Mouse (Mus musculus) heart, adult 10 weeks (tissue): ENCODE data around the gene Mif4gd. TPM values are rescaled to one million over a fixed set of nuclear protein-coding genes. Genes with fewer than 3 reads are reported as not detected.

Experiments used
- polyA plus RNA-seq: library from polyadenylated mRNA; stranded (reverse); fragments of 350-450 nt; fragmentation: Illumina TruSeq; extraction: RNeasy Lipid Tissue Mini Kit (QIAGEN cat#74804); gene quantifications from one replicate; pipeline ENCODE4 v1.2.3, GENCODE M21; 2014; ENCODE audit warnings: low read depth, low replicate concordance

The Mif4gd gene
- polyA plus RNA-seq = 62.3 TPM

GRCm38 (mm10) chr11:115612410-115613137, at the start of gene Mif4gd:
TSS of gene Mif4gd (minus strand) at chr11:115612969.

GRCm38 (mm10) chr11:115627705-115628464, 15.1 kb upstream of the Mif4gd start, which contains the start of gene Slc25a19:
TSS of gene Slc25a19 (minus strand) at chr11:115628295.

GRCm38 (mm10) chr11:115603476-115604303, 9.1 kb downstream of the Mif4gd start, which contains the start of the genes Mrps7 and Gga3:
TSS of gene Mrps7 (plus strand) at chr11:115603925.
TSS of gene Gga3 (minus strand) at chr11:115604051.

GRCm38 (mm10) chr11:115564064-115564809, 48.5 kb downstream of the Mif4gd start, which contains the start of gene Nup85:
TSS of gene Nup85 (plus strand) at chr11:115564434.

Other genes with a start within 250 kb of the Mif4gd start
- 3.8 TPM for gene Hid1, start 245.2 kb downstream of the Mif4gd start, polyA plus RNA-seq
- gene Cdr2l, start 231.1 kb downstream of the Mif4gd start, polyA plus RNA-seq = 3.8 TPM
- 115 TPM for gene Mrpl58, start 209.2 kb downstream of the Mif4gd start, polyA plus RNA-seq
- gene Atp5h, start 193.0 kb downstream of the Mif4gd start, polyA plus RNA-seq = 3,222 TPM
- gene Kctd2, start 192.8 kb downstream of the Mif4gd start, polyA plus RNA-seq = 34.3 TPM
- not detected for gene Trim80, start 172.4 kb downstream of the Mif4gd start, polyA plus RNA-seq
- not detected for gene Slc16a5, start 150.5 kb downstream of the Mif4gd start, polyA plus RNA-seq
- gene Armc7, start 137.3 kb downstream of the Mif4gd start, polyA plus RNA-seq = 2.1 TPM
- gene Nt5c, start 121.1 kb downstream of the Mif4gd start, polyA plus RNA-seq = 14.9 TPM
- 88.9 TPM for gene Jpt1, start 98.6 kb downstream of the Mif4gd start, polyA plus RNA-seq
- 255 TPM for gene Sumo2, start 76.7 kb downstream of the Mif4gd start, polyA plus RNA-seq
- gene Nup85, start 48.5 kb downstream of the Mif4gd start, polyA plus RNA-seq = 37.0 TPM
- gene Mrps7, start 9.0 kb downstream of the Mif4gd start, polyA plus RNA-seq = 79.9 TPM
- gene Gga3, start 8.9 kb downstream of the Mif4gd start, polyA plus RNA-seq = 13.7 TPM
- 53.1 TPM for gene Slc25a19, start 15.3 kb upstream of the Mif4gd start, polyA plus RNA-seq
- gene Grb2, start 95.6 kb upstream of the Mif4gd start, polyA plus RNA-seq = 83.0 TPM
- gene Tmem94, start 152.5 kb upstream of the Mif4gd start, polyA plus RNA-seq = 74.3 TPM
- 33.6 TPM for gene Caskin2, start 200.7 kb upstream of the Mif4gd start, polyA plus RNA-seq
- 11.2 TPM for gene Tsen54, start 201.8 kb upstream of the Mif4gd start, polyA plus RNA-seq
- gene Llgl2, start 211.1 kb upstream of the Mif4gd start, polyA plus RNA-seq = 11.7 TPM
- gene Myo15b, start 245.4 kb upstream of the Mif4gd start, polyA plus RNA-seq = 0.42 TPM